Mouse (Mus musculus) embryonic facial prominence, embryonic 15.5 days (tissue): Measurements from ENCODE around the gene Syvn1. TPM values are rescaled to one million over a fixed set of nuclear protein-coding genes. Genes with fewer than 3 reads are reported as not detected.

Experiments
- ATAC-seq: fragments of 200-750 bp; cut with Nextera tagmentation; 2 replicates; pipeline ENCODE4 v1.8.0; 2017; ENCODE audit warnings: low read depth, moderate TSS enrichment; ENCODE audit not compliant: insufficient number of reproducible peaks, low FRiP score, low TSS enrichment
- H3K27ac ChIP-seq: fragments of 300-500 bp; sonication (generic); replicated peaks from 2 replicates; pipeline ENCODE4 v1.5.1; 2015; ENCODE audit warnings: mild to moderate bottlenecking, inconsistent platforms
- H3K27me3 ChIP-seq: fragments of 300-500 bp; sonication (generic); 2 replicates; pipeline ENCODE4 v1.6.1; 2015; ENCODE audit warnings: inconsistent platforms
- H3K36me3 ChIP-seq: fragments of 300-500 bp; sonication (generic); 2 replicates; pipeline ENCODE4 v1.6.1; 2015; ENCODE audit warnings: mild to moderate bottlenecking, inconsistent platforms
- H3K4me1 ChIP-seq: fragments of 300-500 bp; sonication (generic); 2 replicates; pipeline ENCODE4 v1.6.1; 2015; ENCODE audit warnings: inconsistent platforms
- H3K4me2 ChIP-seq: fragments of 300-500 bp; sonication (generic); replicated peaks from 2 replicates; pipeline ENCODE4 v1.6.1; 2015; ENCODE audit warnings: mild to moderate bottlenecking, inconsistent platforms
- H3K4me3 ChIP-seq: fragments of 300-500 bp; sonication (generic); replicated peaks from 2 replicates; pipeline ENCODE4 v1.5.1; 2015; ENCODE audit warnings: mild to moderate bottlenecking, inconsistent platforms
- H3K9ac ChIP-seq: fragments of 300-500 bp; sonication (generic); 2 replicates; pipeline ENCODE4 v1.6.1; 2015; ENCODE audit warnings: inconsistent platforms
- H3K9me3 ChIP-seq: fragments of 300-500 bp; sonication (generic); replicated peaks from 2 replicates; pipeline ENCODE4 v1.6.1; 2016; ENCODE audit warnings: inconsistent platforms
- WGBS: fragments of 180-500 bp; shearing (Covaris S2); methylation state at CpG from one replicate; pipeline ENCODE4 v1.1.7; 2015; 5-methylcytosine and 5-hydroxymethylcytosine counted together
- polyA plus RNA-seq: library from polyadenylated mRNA; unstranded; fragments of >200 nt; fragmentation: Nextera tagmentation; extraction: Ambion mirVana; gene quantifications from 2 replicates; pipeline ENCODE4 v1.2.1, GENCODE M21; 2015

Gene Syvn1
- polyA plus RNA-seq, 1 experiment from 2014 or later, result 39.8 TPM

GRCm38 (mm10) chr19:6058513-6058912, 12.1 kb downstream of the Syvn1 start:
- no peak for ATAC-seq
- Histone ChIP-seq H3K9ac (peak overlapping the region; percentile 95), H3K4me3 (peak overlapping the region; percentile 97), H3K27me3 (no peaks in the 10 kb centered on the region), H3K36me3 (peaks cover 36% of the 10 kb centered on the region), H3K27ac (peak overlapping the region; percentile 86; the same call in 1 of the 2 replicates), H3K4me2 (peak overlapping the region; percentile 80), H3K4me1 (peaks cover 42% of the 10 kb centered on the region), H3K9me3 (no peaks in the 10 kb centered on the region)
- 37% methylated on average over 5 of the region's 5 CpGs for WGBS

GRCm38 (mm10) chr19:6058966-6059365, 12.6 kb downstream of the Syvn1 start:
- WGBS, result 75% methylated on average over 5 of the region's 5 CpGs
- peaks cover 42% of the 10 kb centered on the region for H3K4me1 ChIP-seq
- H3K27ac ChIP-seq, result 0 out of 2 replicates have a peak overlapping the region, but pooled peaks have one; percentile 86
- peak overlapping the region; percentile 97 for H3K4me3 ChIP-seq
- H3K36me3 ChIP-seq, result peaks cover 32% of the 10 kb centered on the region
- H3K9me3 ChIP-seq, result no peaks in the 10 kb centered on the region
- H3K9ac ChIP-seq, result peak overlapping the region; percentile 95
- H3K4me2 ChIP-seq, result peak overlapping the region; percentile 80
- no peak for ATAC-seq
- H3K27me3 ChIP-seq, result no peaks in the 10 kb centered on the region

- H3K9me3 ChIP-seq, result no peaks in the 10 kb centered on the region
- peaks cover 14% of the 10 kb centered on the region for H3K36me3 ChIP-seq
- peak; percentile 81 for ATAC-seq
- H3K4me2 ChIP-seq, result peak within 1 kb of the TSS; percentile 96
- WGBS, result under 1% methylated on average over 58 of the region's 58 CpGs
- H3K4me3 ChIP-seq, result peak within 1 kb of the TSS; percentile 86
- no peaks in the 10 kb centered on the region for H3K27me3 ChIP-seq
- H3K27ac ChIP-seq, result peak within 1 kb of the TSS; percentile 96
- H3K9ac ChIP-seq, result peak within 1 kb of the TSS; percentile 97
- peaks cover 41% of the 10 kb centered on the region for H3K4me1 ChIP-seq
Measured at GRCm38 (mm10) chr19:6061021-6061533, 14.7 kb downstream of the Syvn1 start, which contains the start of gene Znhit2. Znhit2 (plus strand) TSS chr19:6061192.

- H3K9me3 ChIP-seq, result no peaks in the 10 kb centered on the region
- ATAC-seq, result no peak
- 1% methylated on average over 44 of the region's 44 CpGs for WGBS
- H3K36me3 ChIP-seq, result peaks cover 14% of the 10 kb centered on the region
- peak overlapping the region; percentile 86 for H3K4me3 ChIP-seq
- H3K27me3 ChIP-seq, result no peaks in the 10 kb centered on the region
- peak overlapping the region; percentile 96 for H3K4me2 ChIP-seq
- H3K4me1 ChIP-seq, result peaks cover 41% of the 10 kb centered on the region
- H3K27ac ChIP-seq, result peak overlapping the region; percentile 96
- H3K9ac ChIP-seq, result peak overlapping the region; percentile 97
Measured at GRCm38 (mm10) chr19:6061641-6062302, 15.4 kb downstream of the Syvn1 start.

- 69% methylated on average over 5 of the region's 5 CpGs for WGBS
- Histone ChIP-seq H3K36me3 (peaks cover 14% of the 10 kb centered on the region), H3K9me3 (no peaks in the 10 kb centered on the region), H3K4me1 (peaks cover 44% of the 10 kb centered on the region), H3K27me3 (no peaks in the 10 kb centered on the region), H3K4me3 (peak overlapping the region; percentile 86), H3K27ac (peak overlapping the region; percentile 96), H3K4me2 (peak overlapping the region; percentile 96), H3K9ac (peak overlapping the region; percentile 97)
- ATAC-seq, result no peak
Measured at GRCm38 (mm10) chr19:6062418-6062817, 16.0 kb downstream of the Syvn1 start.

- no peak for ATAC-seq
- Histone ChIP-seq H3K27me3 (no peaks in the 10 kb centered on the region), H3K36me3 (peaks cover 14% of the 10 kb centered on the region), H3K4me2 (no peak overlapping the region), H3K4me1 (peaks cover 51% of the 10 kb centered on the region), H3K27ac (no peak overlapping the region), H3K9me3 (no peaks in the 10 kb centered on the region), H3K4me3 (peak overlapping the region; percentile 86; the same call in 1 of the 2 replicates), H3K9ac (no peak overlapping the region)
- 93% methylated on average over 6 of the region's 6 CpGs for WGBS
Measured at GRCm38 (mm10) chr19:6063081-6063480, 16.7 kb downstream of the Syvn1 start.

GRCm38 (mm10) chr19:6066571-6066970, 20.2 kb downstream of the Syvn1 start:
- Histone ChIP-seq H3K27me3 (no peaks in the 10 kb centered on the region), H3K4me2 (peak overlapping the region; percentile 96), H3K27ac (peak overlapping the region; percentile 76), H3K4me3 (peak overlapping the region; percentile 49), H3K4me1 (peaks cover 41% of the 10 kb centered on the region), H3K36me3 (peaks cover 32% of the 10 kb centered on the region), H3K9ac (peak overlapping the region; percentile 42; the same call in 1 of the 2 replicates), H3K9me3 (no peaks in the 10 kb centered on the region)
- WGBS, result 26% methylated on average over 5 of the region's 5 CpGs
- no peak for ATAC-seq

- Histone ChIP-seq H3K9me3 (no peaks in the 10 kb centered on the region), H3K27me3 (no peaks in the 10 kb centered on the region), H3K4me1 (peaks cover 35% of the 10 kb centered on the region), H3K4me2 (peak overlapping the region; percentile 96), H3K4me3 (peak overlapping the region; percentile 49), H3K9ac (peak overlapping the region; percentile 42), H3K27ac (peak overlapping the region; percentile 76), H3K36me3 (peaks cover 32% of the 10 kb centered on the region)
- peak; percentile 36; the same call in 1 of the 2 replicates for ATAC-seq
- WGBS, result under 1% methylated on average over 30 of the region's 30 CpGs
Measured at GRCm38 (mm10) chr19:6067011-6067723, 20.8 kb downstream of the Syvn1 start.

GRCm38 (mm10) chr19:6067724-6068415, 21.5 kb downstream of the Syvn1 start, which contains the start of gene Tm7sf2:
Tm7sf2 (minus strand) TSS chr19:6068373.
- Histone ChIP-seq H3K4me2 (peak within 1 kb of the TSS; percentile 96), H3K9ac (peak within 1 kb of the TSS; percentile 42), H3K9me3 (no peaks in the 10 kb centered on the region), H3K36me3 (peaks cover 37% of the 10 kb centered on the region), H3K27ac (peak within 1 kb of the TSS; percentile 76), H3K27me3 (no peaks in the 10 kb centered on the region), H3K4me1 (peaks cover 28% of the 10 kb centered on the region), H3K4me3 (peak within 1 kb of the TSS; percentile 49)
- ATAC-seq, result peak; percentile 91
- WGBS, result 10% methylated on average over 33 of the region's 33 CpGs

- Histone ChIP-seq H3K4me2 (no peak overlapping the region), H3K4me3 (no peak overlapping the region)
- 77% methylated on average over 4 of the region's 4 CpGs for WGBS
Measured at GRCm38 (mm10) chr19:6068951-6069350, 22.6 kb downstream of the Syvn1 start.

GRCm38 (mm10) chr19:6069851-6070250, 23.5 kb downstream of the Syvn1 start:
- Histone ChIP-seq H3K4me3 (no peak overlapping the region), H3K27me3 (no peaks in the 10 kb centered on the region), H3K36me3 (peaks cover 52% of the 10 kb centered on the region), H3K9me3 (no peaks in the 10 kb centered on the region), H3K4me1 (peaks cover 23% of the 10 kb centered on the region), H3K9ac (no peak overlapping the region), H3K4me2 (no peak overlapping the region), H3K27ac (no peak overlapping the region)
- 87% methylated on average over 10 of the region's 10 CpGs for WGBS
- no peak for ATAC-seq

More at GRCm38 (mm10) chr19:6068951-6069350, 22.6 kb downstream of the Syvn1 start:
- Histone ChIP-seq H3K4me1 (peaks cover 23% of the 10 kb centered on the region), H3K9me3 (no peaks in the 10 kb centered on the region), H3K9ac (no peak overlapping the region), H3K27ac (no peak overlapping the region), H3K36me3 (peaks cover 48% of the 10 kb centered on the region), H3K27me3 (no peaks in the 10 kb centered on the region)
- ATAC-seq, result no peak
